Mouse (Mus musculus): ENCODE results near the gene Pla2g4b. TPM values are rescaled to one million over a fixed set of nuclear protein-coding genes. Genes with fewer than 3 reads are reported as not detected.

Pla2g4b gene
- polyA plus RNA-seq, 1 experiment from 2014 or later: 1.9 TPM

- no peak overlapping the region for H3K9ac ChIP-seq (ENCODE audit: low read length)
- DNase-seq (ENCODE audit: low spot score): no peak
- H3K27ac ChIP-seq (replicated peaks; ENCODE audit: low read depth, low read length): no peak overlapping the region
These were observed 27.4 kb downstream of the Pla2g4b start for GRCm38 (mm10) chr2:120060651-120061050.

GRCm38 (mm10) chr2:120062248-120062647 is 29.0 kb downstream of the Pla2g4b start:
- no peaks in the 10 kb centered on the region for H3K27me3 ChIP-seq (ENCODE audit: control insufficient read depth, insufficient read depth, low read length)
- no peak overlapping the region for H3K4me3 ChIP-seq (ENCODE audit: low read depth, low read length)
- ATAC-seq (ENCODE audit: insufficient number of reproducible peaks, low FRiP score, low TSS enrichment, low read depth) (no peak), DNase-seq (ENCODE audit: low spot score) (no peak)
- H3K4me2 ChIP-seq (ENCODE audit: low read depth, severe bottlenecking): no peak overlapping the region
- no peak overlapping the region for H3K27ac ChIP-seq (replicated peaks; ENCODE audit: low read depth, low read length)
- no peaks in the 10 kb centered on the region for H3K9me3 ChIP-seq (ENCODE audit: control insufficient read depth, low read length)
- 86% methylated on average over 8 of the region's 8 CpGs for WGBS
- no peak overlapping the region for H3K9ac ChIP-seq (ENCODE audit: low read length)
- no peaks in the 10 kb centered on the region for H3K4me1 ChIP-seq (ENCODE audit: control insufficient read depth, insufficient read depth, low read length)
- H3K36me3 ChIP-seq (ENCODE audit: control insufficient read depth, insufficient read depth, low read length): no peaks in the 10 kb centered on the region

More at GRCm38 (mm10) chr2:120060651-120061050, 27.4 kb downstream of the Pla2g4b start:
- no peak overlapping the region for H3K4me3 ChIP-seq (ENCODE audit: low read depth, low read length)
- no peaks in the 10 kb centered on the region for H3K36me3 ChIP-seq (ENCODE audit: control insufficient read depth, insufficient read depth, low read length)
- H3K27me3 ChIP-seq (ENCODE audit: control insufficient read depth, insufficient read depth, low read length): no peaks in the 10 kb centered on the region
- H3K4me2 ChIP-seq (ENCODE audit: low read depth, severe bottlenecking): no peak overlapping the region
- no peak for ATAC-seq (ENCODE audit: insufficient number of reproducible peaks, low FRiP score, low TSS enrichment, low read depth)
- no peaks in the 10 kb centered on the region for H3K4me1 ChIP-seq (ENCODE audit: control insufficient read depth, insufficient read depth, low read length)
- H3K9me3 ChIP-seq (ENCODE audit: control insufficient read depth, low read length): no peaks in the 10 kb centered on the region
- 84% methylated on average over 9 of the region's 9 CpGs for WGBS

- ATAC-seq (ENCODE audit: insufficient number of reproducible peaks, low FRiP score, low TSS enrichment, low read depth): no peak
These were observed 31.4 kb downstream of the Pla2g4b start for GRCm38 (mm10) chr2:120064639-120065038.

GRCm38 (mm10) chr2:120065243-120065642 is 32.0 kb downstream of the Pla2g4b start:
- Histone ChIP-seq H3K4me1 (ENCODE audit: control insufficient read depth, insufficient read depth, low read length) (no peaks in the 10 kb centered on the region), H3K4me2 (ENCODE audit: low read depth, severe bottlenecking) (no peak overlapping the region), H3K9ac (ENCODE audit: low read length) (no peak overlapping the region), H3K9me3 (ENCODE audit: control insufficient read depth, low read length) (no peaks in the 10 kb centered on the region), H3K27ac (replicated peaks; ENCODE audit: low read depth, low read length) (no peak overlapping the region), H3K4me3 (ENCODE audit: low read depth, low read length) (no peak overlapping the region), H3K36me3 (ENCODE audit: control insufficient read depth, insufficient read depth, low read length) (no peaks in the 10 kb centered on the region), H3K27me3 (ENCODE audit: control insufficient read depth, insufficient read depth, low read length) (no peaks in the 10 kb centered on the region)
- WGBS: 86% methylated on average over 10 of the region's 10 CpGs
- DNase-seq (ENCODE audit: low spot score) (no peak), ATAC-seq (ENCODE audit: insufficient number of reproducible peaks, low FRiP score, low TSS enrichment, low read depth) (no peak)

More at GRCm38 (mm10) chr2:120064639-120065038, 31.4 kb downstream of the Pla2g4b start:
- WGBS: 78% methylated on average over 6 of the region's 6 CpGs
- Histone ChIP-seq H3K9ac (ENCODE audit: low read length) (no peak overlapping the region), H3K27me3 (ENCODE audit: control insufficient read depth, insufficient read depth, low read length) (no peaks in the 10 kb centered on the region), H3K36me3 (ENCODE audit: control insufficient read depth, insufficient read depth, low read length) (no peaks in the 10 kb centered on the region), H3K4me2 (ENCODE audit: low read depth, severe bottlenecking) (no peak overlapping the region), H3K9me3 (ENCODE audit: control insufficient read depth, low read length) (no peaks in the 10 kb centered on the region), H3K27ac (replicated peaks; ENCODE audit: low read depth, low read length) (no peak overlapping the region), H3K4me1 (ENCODE audit: control insufficient read depth, insufficient read depth, low read length) (no peaks in the 10 kb centered on the region), H3K4me3 (ENCODE audit: low read depth, low read length) (no peak overlapping the region)
- DNase-seq (ENCODE audit: low spot score): no peak

- Histone ChIP-seq H3K36me3 (ENCODE audit: control insufficient read depth, insufficient read depth, low read length) (no peaks in the 10 kb centered on the region), H3K9me3 (ENCODE audit: control insufficient read depth, low read length) (no peaks in the 10 kb centered on the region), H3K9ac (ENCODE audit: low read length) (no peak overlapping the region), H3K4me3 (ENCODE audit: low read depth, low read length) (no peak overlapping the region), H3K4me1 (ENCODE audit: control insufficient read depth, insufficient read depth, low read length) (no peaks in the 10 kb centered on the region), H3K27ac (replicated peaks; ENCODE audit: low read depth, low read length) (no peak overlapping the region), H3K27me3 (ENCODE audit: control insufficient read depth, insufficient read depth, low read length) (no peaks in the 10 kb centered on the region), H3K4me2 (ENCODE audit: low read depth, severe bottlenecking) (no peak overlapping the region)
- DNase-seq (ENCODE audit: low spot score) (no peak), ATAC-seq (ENCODE audit: insufficient number of reproducible peaks, low FRiP score, low TSS enrichment, low read depth) (no peak)
- 86% methylated on average over 3 of the region's 3 CpGs for WGBS
These were observed 33.0 kb downstream of the Pla2g4b start for GRCm38 (mm10) chr2:120066224-120066623.

- H3K27ac ChIP-seq (replicated peaks; ENCODE audit: low read depth, low read length): no peak overlapping the region
- no peak overlapping the region for H3K4me3 ChIP-seq (ENCODE audit: low read depth, low read length)
- no peaks in the 10 kb centered on the region for H3K4me1 ChIP-seq (ENCODE audit: control insufficient read depth, insufficient read depth, low read length)
- no peak overlapping the region for H3K4me2 ChIP-seq (ENCODE audit: low read depth, severe bottlenecking)
- 42% methylated on average over 16 of the region's 16 CpGs for WGBS
- peak; percentile 52 for DNase-seq (ENCODE audit: low spot score)
- H3K27me3 ChIP-seq (ENCODE audit: control insufficient read depth, insufficient read depth, low read length): no peaks in the 10 kb centered on the region
- ATAC-seq (ENCODE audit: insufficient number of reproducible peaks, low FRiP score, low TSS enrichment, low read depth): 0 out of 2 replicates have a peak, but pooled peaks have one; percentile 31
- no peaks in the 10 kb centered on the region for H3K36me3 ChIP-seq (ENCODE audit: control insufficient read depth, insufficient read depth, low read length)
- no peaks in the 10 kb centered on the region for H3K9me3 ChIP-seq (ENCODE audit: control insufficient read depth, low read length)
- H3K9ac ChIP-seq (ENCODE audit: low read length): no peak overlapping the region
These were observed 35.6 kb downstream of the Pla2g4b start for GRCm38 (mm10) chr2:120068555-120069465.

- 73% methylated on average over 8 of the region's 8 CpGs for WGBS
- no peak overlapping the region for H3K4me2 ChIP-seq (ENCODE audit: low read depth, severe bottlenecking)
- ATAC-seq (ENCODE audit: insufficient number of reproducible peaks, low FRiP score, low TSS enrichment, low read depth): 0 out of 2 replicates have a peak, but pooled peaks have one; percentile 28
- H3K9me3 ChIP-seq (ENCODE audit: control insufficient read depth, low read length): no peaks in the 10 kb centered on the region
- DNase-seq (ENCODE audit: low spot score): no peak
- no peaks in the 10 kb centered on the region for H3K27me3 ChIP-seq (ENCODE audit: control insufficient read depth, insufficient read depth, low read length)
- no peaks in the 10 kb centered on the region for H3K36me3 ChIP-seq (ENCODE audit: control insufficient read depth, insufficient read depth, low read length)
- H3K9ac ChIP-seq (ENCODE audit: low read length): no peak overlapping the region
- H3K27ac ChIP-seq (replicated peaks; ENCODE audit: low read depth, low read length): no peak overlapping the region
- no peaks in the 10 kb centered on the region for H3K4me1 ChIP-seq (ENCODE audit: control insufficient read depth, insufficient read depth, low read length)
- no peak overlapping the region for H3K4me3 ChIP-seq (ENCODE audit: low read depth, low read length)
These were observed 36.3 kb downstream of the Pla2g4b start for GRCm38 (mm10) chr2:120069466-120069990.

GRCm38 (mm10) chr2:120074096-120074495 is 40.9 kb downstream of the Pla2g4b start:
- H3K4me3 ChIP-seq (ENCODE audit: low read depth, low read length): no peak overlapping the region
- H3K36me3 ChIP-seq (ENCODE audit: control insufficient read depth, insufficient read depth, low read length): no peaks in the 10 kb centered on the region
- no peak overlapping the region for H3K27ac ChIP-seq (replicated peaks; ENCODE audit: low read depth, low read length)
- H3K9me3 ChIP-seq (ENCODE audit: control insufficient read depth, low read length): no peaks in the 10 kb centered on the region
- 93% methylated on average over 4 of the region's 4 CpGs for WGBS
- no peak overlapping the region for H3K9ac ChIP-seq (ENCODE audit: low read length)
- DNase-seq (ENCODE audit: low spot score) (no peak), ATAC-seq (ENCODE audit: insufficient number of reproducible peaks, low FRiP score, low TSS enrichment, low read depth) (no peak)
- peaks cover 15% of the 10 kb centered on the region for H3K27me3 ChIP-seq (ENCODE audit: control insufficient read depth, insufficient read depth, low read length)
- peaks cover 5% of the 10 kb centered on the region; the same call in 1 of the 2 replicates for H3K4me1 ChIP-seq (ENCODE audit: control insufficient read depth, insufficient read depth, low read length)
- H3K4me2 ChIP-seq (ENCODE audit: low read depth, severe bottlenecking): no peak overlapping the region
